Mouse (Mus musculus) E14TG2a.4 (cell line): ENCODE data around the gene Sumf1.

Experiments
- CTCF ChIP-seq: conservative IDR thresholded peaks from 2 replicates; pipeline ENCODE4 v1.5.1; 2014; ENCODE audit warnings: low read length
- NANOG ChIP-seq: IDR thresholded peaks from 2 replicates; pipeline ENCODE4 v1.6.1; 2014; ENCODE audit warnings: borderline replicate concordance, low read length, mixed read lengths

DNA sequence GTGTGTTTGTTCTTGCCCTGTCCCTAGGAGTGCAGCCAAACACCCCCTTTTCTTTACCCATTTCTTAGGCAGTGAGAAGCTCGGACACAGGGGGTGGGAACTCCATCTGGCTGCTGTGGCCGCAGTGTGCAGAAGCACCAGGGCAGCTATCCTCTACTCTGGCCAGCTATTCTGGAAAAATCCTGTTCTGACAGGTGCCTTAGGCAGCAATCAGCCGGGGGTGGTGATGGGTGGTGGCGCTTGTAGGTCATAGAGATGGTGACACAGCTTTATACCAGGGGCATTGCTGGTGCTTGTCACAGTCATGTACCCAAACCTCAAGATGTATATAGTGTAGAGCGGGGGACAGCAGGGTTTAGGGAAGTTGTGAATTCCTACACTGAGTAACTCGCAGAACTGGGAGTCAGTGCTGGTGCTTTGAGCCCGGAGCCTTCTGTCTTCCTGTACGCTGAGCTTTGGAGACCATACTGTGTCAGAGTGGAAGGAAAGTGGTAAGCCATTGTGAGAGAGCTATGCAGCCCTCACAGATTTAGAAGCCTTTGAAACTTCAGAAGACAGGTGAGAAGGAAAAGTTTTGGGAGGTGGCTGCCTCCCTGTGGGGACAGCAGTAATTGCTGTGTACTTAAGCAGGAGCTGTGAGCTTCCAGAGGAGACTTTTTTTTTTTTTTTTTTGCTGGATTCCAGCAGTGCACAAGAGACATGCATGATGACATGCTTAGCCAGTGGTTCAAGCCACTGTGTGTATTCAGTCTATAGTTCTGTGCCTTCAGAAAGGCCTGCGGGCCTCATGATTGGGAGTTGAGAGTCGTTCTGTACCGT, 46.7 kb upstream of the Sumf1 start:
- TF ChIP-seq CTCF (no peak), NANOG (no peak)
